Mouse (Mus musculus) left cerebral cortex, postnatal 4 days (tissue): ENCODE results near the gene Xpo5. TPM values are rescaled to one million over a fixed set of nuclear protein-coding genes. Genes with fewer than 3 reads are reported as not detected.

Experiments
- DNase-seq: peaks from one replicate; pipeline ENCODE4 v3.0.0-alpha.2; 2022
- intact Hi-C: fragments of 180-260 bp; cut with DNase I; formaldehyde crosslinking; loops from one replicate; pipeline ENCODE4 v1.15.1; 2025
- microRNA-seq: library from miRNA; unstranded; fragments of <30 nt; microRNA quantifications from one replicate; pipeline ENCODE4 v1.2.0, GENCODE M21; 2022
- total RNA-seq, 2 experiments: library from RNA; stranded (reverse); gene quantifications; 2 replicates each; pipeline ENCODE4 v1.2.3; 2021

Gene Xpo5
- total RNA-seq, 2 experiments from 2014 or later: 45.0 to 46.3 TPM

DNA sequence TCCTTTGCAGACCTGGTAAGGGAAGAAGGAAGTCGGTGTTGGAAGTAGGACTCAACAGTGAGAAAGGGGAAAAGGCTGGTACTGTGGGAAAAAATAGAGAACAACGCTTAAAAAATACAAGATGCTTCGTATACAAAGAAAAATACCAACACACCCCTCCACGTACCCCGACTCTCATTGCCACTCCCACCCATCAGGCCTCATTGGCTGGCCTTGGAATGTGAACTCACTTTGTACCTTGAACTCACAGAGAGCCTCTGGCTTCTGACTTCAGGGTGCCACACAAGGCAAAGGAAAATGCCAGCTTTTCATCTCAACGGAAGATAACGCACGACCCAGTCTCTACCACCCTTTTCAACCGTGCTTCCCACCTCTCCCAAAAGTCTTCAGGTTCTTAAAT is 80.6 kb downstream of the Xpo5 start:
- intact Hi-C loops: no loop called here
- no peak for DNase-seq

DNA sequence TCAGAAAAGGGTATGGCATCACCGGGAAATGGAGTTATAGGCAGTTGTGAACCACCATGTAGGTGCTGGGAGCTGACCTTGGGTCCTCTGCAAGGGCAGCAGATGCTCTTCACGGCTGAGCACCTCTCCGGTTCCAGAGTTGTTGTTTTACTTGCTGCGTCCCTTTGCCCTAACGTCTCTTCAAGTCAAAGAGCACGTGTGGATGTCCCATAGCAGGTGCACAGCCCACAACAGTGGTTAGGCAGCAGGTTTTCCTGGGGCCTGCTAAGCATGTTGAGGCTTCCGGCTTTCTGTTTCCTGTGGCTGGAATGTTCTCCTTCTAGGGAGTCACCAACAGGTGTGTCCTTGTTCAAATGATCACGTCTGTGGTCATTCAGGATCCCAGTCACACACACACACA is 81.3 kb downstream of the Xpo5 start:
- no peak for DNase-seq
- intact Hi-C loops: no loop called here

DNA sequence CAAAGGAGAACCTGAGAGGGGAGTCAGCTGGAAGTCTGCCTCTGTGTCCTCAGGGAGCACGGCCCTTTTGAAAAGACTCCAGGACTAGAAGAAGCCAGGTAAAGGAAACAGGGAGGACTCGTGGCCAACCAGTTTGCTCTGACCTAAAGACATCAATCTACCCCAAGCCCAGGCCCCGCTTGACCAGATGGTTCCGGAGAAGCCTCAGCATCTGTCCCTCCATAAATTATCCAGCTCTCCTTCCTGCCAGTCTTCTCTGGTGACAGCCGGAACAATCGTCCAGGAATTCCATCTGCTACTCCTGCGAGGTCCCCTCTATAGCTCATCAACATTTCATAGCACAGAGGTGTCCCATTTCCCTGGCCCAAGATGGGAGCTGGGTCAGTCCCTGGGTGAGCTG is 82.1 kb downstream of the Xpo5 start:
- DNase-seq: no peak
- intact Hi-C loops: no loop called here

DNA sequence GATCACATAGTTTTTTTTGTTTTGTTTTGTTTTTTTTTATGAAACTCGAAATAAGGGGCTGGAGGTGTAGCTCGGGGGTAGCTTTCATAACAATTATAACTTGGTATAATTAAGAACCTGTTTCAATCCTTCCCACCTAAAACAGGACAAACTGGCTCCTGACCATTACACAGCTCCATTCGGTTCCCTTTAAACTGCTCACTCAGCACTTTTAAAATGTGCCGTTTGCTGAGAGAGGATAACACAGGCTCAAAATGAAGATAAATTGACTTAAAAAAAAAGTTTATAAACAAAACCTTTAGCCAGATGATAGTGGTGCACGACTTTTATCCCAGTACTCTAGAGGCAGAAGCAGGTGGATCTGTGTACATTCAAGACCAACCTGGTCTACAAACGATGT is 82.8 kb downstream of the Xpo5 start:
- DNase-seq: no peak
- intact Hi-C loops: no loop called here

DNA sequence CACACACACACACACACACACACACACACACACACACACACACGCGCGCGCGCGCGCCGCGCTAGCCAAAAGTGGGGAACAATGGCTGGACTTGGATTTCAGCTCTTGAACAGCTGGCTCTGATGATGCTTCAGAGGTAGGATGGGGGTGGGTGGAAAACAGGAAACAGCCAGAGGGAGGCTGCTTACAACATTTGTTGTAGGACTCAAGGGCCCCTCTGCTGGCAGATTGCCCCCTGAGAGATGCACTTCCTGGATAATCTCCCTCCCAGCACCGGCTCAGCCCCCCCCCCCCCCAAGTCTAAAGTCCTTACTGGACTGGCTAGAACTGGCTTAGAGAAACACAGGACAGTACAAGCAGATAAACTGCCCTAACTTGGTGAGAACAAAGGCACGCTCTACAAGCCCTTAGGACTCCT is 85.1 kb downstream of the Xpo5 start:
- DNase-seq: no peak
- intact Hi-C loops: no loop called here

Small RNAs within 50 kb of the gene (microRNA-seq; reads per million reads assigned to microRNA genes)
- not detected for gene Mir693

Other genes with a start within 250 kb of the Xpo5 start
- gene Vegfa, start 170.4 kb upstream of the Xpo5 start, total RNA-seq: 10 to 100 TPM; 77.7 to 94.5 TPM
- gene Mrps18a, start 91.8 kb upstream of the Xpo5 start, total RNA-seq: 10 to 100 TPM; 75.8 to 78.3 TPM
- 10 to 100 TPM; 40.0 to 43.8 TPM for gene Rsph9, start 58.6 kb upstream of the Xpo5 start, total RNA-seq
- 10 to 100 TPM; 16.2 to 17.8 TPM for gene Mad2l1bp, start 49.2 kb upstream of the Xpo5 start, total RNA-seq
- 100 to 1,000 TPM; 111 TPM for gene Gtpbp2, start 41.8 kb upstream of the Xpo5 start, total RNA-seq
- 10 to 100 TPM in 1 of 2 experiments, 1 to 10 TPM in 1; 9.7 to 10.7 TPM for gene Polh, start 137 bp upstream of the Xpo5 start, total RNA-seq
- gene Polr1c, start 45.3 kb downstream of the Xpo5 start, total RNA-seq: 10 to 100 TPM; 50.0 to 50.1 TPM
- gene Yipf3, start 45.3 kb downstream of the Xpo5 start, total RNA-seq: 10 to 100 TPM; 55.3 to 56.7 TPM
- gene Lrrc73, start 50.7 kb downstream of the Xpo5 start, total RNA-seq: 10 to 100 TPM; 84.5 to 94.1 TPM
- gene Tjap1, start 80.2 kb downstream of the Xpo5 start, total RNA-seq: 10 to 100 TPM; 35.5 to 44.3 TPM
- gene Dlk2, start 94.6 kb downstream of the Xpo5 start, total RNA-seq: 10 to 100 TPM; 54.6 to 63.8 TPM
- 1 to 10 TPM; 9.7 to 9.9 TPM for gene Abcc10, start 125.6 kb downstream of the Xpo5 start, total RNA-seq
- gene Zfp318, start 180.9 kb downstream of the Xpo5 start, total RNA-seq: 10 to 100 TPM; 93.1 to 96.1 TPM
- 1 to 10 TPM; 2.6 to 4.7 TPM for gene Crip3, start 226.1 kb downstream of the Xpo5 start, total RNA-seq
- under 1 TPM; 0.28 to 0.62 TPM for gene Slc22a7, start 235.7 kb downstream of the Xpo5 start, total RNA-seq